ENCODE assay signal across 25 mouse cellular contexts in genomic region chr14:109668076-109668475, GRCm38 (mm10).
A peak's percentile ranks its signal among the peaks of the same experiment; 100 is the strongest.
DNase-seq lines count a peak whose midpoint lies in the region; ATAC-seq and TF ChIP-seq lines count a peak whose summit lies in the region.
"Had no signal": no experiment of that assay in that cellular context is flagged by ENCODE, and none has a peak within 500 bp of the region (broad histone marks: within the 10 kb centered on the region; RNA-seq: fewer than 3 reads in every experiment).

No protein-coding gene starts in this region.

- H3K27me3 ChIP-seq in kidney, embryonic 15.5 days, result no peaks in the 10 kb centered on the region
- H3K27me3 ChIP-seq in midbrain, postnatal 0 days (ENCODE audit: insufficient read depth, low read length), result no peaks in the 10 kb centered on the region
- H3K27me3 ChIP-seq in midbrain, embryonic 16.5 days (ENCODE audit: control insufficient read depth, insufficient read depth, low read depth, low read length), result no peaks in the 10 kb centered on the region
- H3K27me3 ChIP-seq in intestine, postnatal 0 days (replicated peaks; ENCODE audit: control insufficient read depth, insufficient read depth, low read length), result no peaks in the 10 kb centered on the region
- H3K27me3 ChIP-seq: embryonic facial prominence, embryonic 15.5 days; hindbrain, embryonic 12.5 days had no signal

- 0 out of 2 replicates have a peak overlapping the region, but pooled peaks have one; percentile 24 for H3K27ac ChIP-seq in kidney, embryonic 15.5 days
- H3K27ac ChIP-seq in midbrain, postnatal 0 days (ENCODE audit: low read depth, low read length), result no peak overlapping the region
- H3K27ac ChIP-seq in midbrain, embryonic 16.5 days (ENCODE audit: low read length), result no peak overlapping the region
- H3K27ac ChIP-seq in intestine, postnatal 0 days (ENCODE audit: low read depth, low read length), result no peak overlapping the region
- H3K27ac ChIP-seq: embryonic facial prominence, embryonic 15.5 days; forebrain, embryonic 10.5 days; heart, embryonic 10.5 days; hindbrain, embryonic 12.5 days had no signal

- H3K36me3 ChIP-seq in kidney, embryonic 15.5 days, result no peaks in the 10 kb centered on the region
- no peaks in the 10 kb centered on the region for H3K36me3 ChIP-seq in midbrain, postnatal 0 days (ENCODE audit: insufficient read depth, low read length)
- H3K36me3 ChIP-seq in midbrain, embryonic 16.5 days (ENCODE audit: control insufficient read depth, insufficient read depth, low read length), result no peaks in the 10 kb centered on the region
- H3K36me3 ChIP-seq in intestine, postnatal 0 days (ENCODE audit: control insufficient read depth, insufficient read depth), result no peaks in the 10 kb centered on the region
- H3K36me3 ChIP-seq: embryonic facial prominence, embryonic 15.5 days; forebrain, embryonic 10.5 days; G1E; heart, embryonic 10.5 days; hindbrain, embryonic 12.5 days had no signal

- WGBS in kidney, embryonic 15.5 days, result 78% methylated on average over 2 of the region's 2 CpGs
- WGBS in midbrain, postnatal 0 days, result 52% methylated on average over 2 of the region's 2 CpGs
- WGBS in midbrain, embryonic 16.5 days, result 42% methylated on average over 2 of the region's 2 CpGs
- WGBS in intestine, postnatal 0 days, result 64% methylated on average over 2 of the region's 2 CpGs

- H3K4me1 ChIP-seq in kidney, embryonic 15.5 days, result no peaks in the 10 kb centered on the region
- no peaks in the 10 kb centered on the region for H3K4me1 ChIP-seq in midbrain, postnatal 0 days (ENCODE audit: insufficient read depth, low read length)
- no peaks in the 10 kb centered on the region for H3K4me1 ChIP-seq in midbrain, embryonic 16.5 days (ENCODE audit: control insufficient read depth, insufficient read depth, low read length)
- H3K4me1 ChIP-seq in intestine, postnatal 0 days (replicated peaks; ENCODE audit: control insufficient read depth, insufficient read depth, low read length), result no peaks in the 10 kb centered on the region
- H3K4me1 ChIP-seq: embryonic facial prominence, embryonic 15.5 days; heart, embryonic 10.5 days; hindbrain, embryonic 12.5 days had no signal

- no peak overlapping the region for H3K9ac ChIP-seq in kidney, embryonic 15.5 days
- H3K9ac ChIP-seq in midbrain, postnatal 0 days (replicated peaks; ENCODE audit: low read length, poor library complexity, severe bottlenecking), result no peak overlapping the region
- H3K9ac ChIP-seq in midbrain, embryonic 16.5 days (ENCODE audit: low read depth, low read length), result no peak overlapping the region
- no peak overlapping the region for H3K9ac ChIP-seq in intestine, postnatal 0 days (ENCODE audit: low read depth, low read length)
- H3K9ac ChIP-seq: embryonic facial prominence, embryonic 15.5 days; hindbrain, embryonic 12.5 days had no signal

- H3K4me3 ChIP-seq in kidney, embryonic 15.5 days (replicated peaks), result no peak overlapping the region
- H3K4me3 ChIP-seq in midbrain, postnatal 0 days (ENCODE audit: low read depth, low read length), result no peak overlapping the region
- no peak overlapping the region for H3K4me3 ChIP-seq in midbrain, embryonic 16.5 days (ENCODE audit: low read depth, low read length)
- no peak overlapping the region for H3K4me3 ChIP-seq in intestine, postnatal 0 days (ENCODE audit: low read depth, low read length)
- H3K4me3 ChIP-seq: embryonic facial prominence, embryonic 15.5 days; erythroblast, embryonic 14.5 days; forebrain, embryonic 10.5 days; heart, embryonic 10.5 days; hindbrain, embryonic 12.5 days had no signal

- ATAC-seq in kidney, embryonic 15.5 days (replicated peaks; ENCODE audit: low FRiP score), result no peak
- no peak for ATAC-seq in midbrain, postnatal 0 days (ENCODE audit: low FRiP score)
- ATAC-seq in midbrain, embryonic 16.5 days, result no peak
- no peak for ATAC-seq in intestine, postnatal 0 days
- ATAC-seq: CD4-positive, CD25-positive, alpha-beta regulatory T cell, adult 4 months; forebrain, embryonic 16.5 days; inflammation-experienced regulatory T-cells, adult 6 months had no signal

- H3K9me3 ChIP-seq in kidney, embryonic 15.5 days (replicated peaks), result no peaks in the 10 kb centered on the region
- no peaks in the 10 kb centered on the region for H3K9me3 ChIP-seq in midbrain, postnatal 0 days (ENCODE audit: low read length)
- no peaks in the 10 kb centered on the region for H3K9me3 ChIP-seq in midbrain, embryonic 16.5 days (replicated peaks; ENCODE audit: control insufficient read depth, low read length, poor library complexity, severe bottlenecking)
- H3K9me3 ChIP-seq in intestine, postnatal 0 days (ENCODE audit: control insufficient read depth), result no peaks in the 10 kb centered on the region
- H3K9me3 ChIP-seq: embryonic facial prominence, embryonic 15.5 days; forebrain, embryonic 10.5 days; heart, embryonic 10.5 days; hindbrain, embryonic 12.5 days had no signal

- no peak for TF ChIP-seq CTCF in midbrain, postnatal 0 days (IDR thresholded peaks at IDR 0.05)
- no peak for TF ChIP-seq CTCF in intestine, postnatal 0 days (IDR thresholded peaks at IDR 0.05; ENCODE audit: low read depth)

- peak; percentile 1 for DNase-seq in embryo, embryonic 11.5 days (ENCODE audit: low read depth, low spot score)
- no peak for DNase-seq in embryo, embryonic 10 days (ENCODE audit: low spot score)
- DNase-seq in kidney, adult 11 months, result no peak
- peak; percentile 20 for DNase-seq in midbrain, postnatal 0 days (ENCODE audit: low spot score)
- DNase-seq: adrenal gland, postnatal 14 days; B cell, adult 2 months; cerebellum, adult 18-20 months; cerebellum, adult 9-11 months; cerebellum, postnatal 36 days; gastrocnemius, postnatal 10 days; heart, adult 18-20 months; heart, postnatal 10 days; heart, postnatal 4 days had no signal

- no peak overlapping the region for H3K4me2 ChIP-seq in kidney, embryonic 15.5 days
- H3K4me2 ChIP-seq in midbrain, postnatal 0 days (ENCODE audit: low read depth, low read length, poor library complexity, severe bottlenecking), result no peak overlapping the region
- H3K4me2 ChIP-seq in midbrain, embryonic 16.5 days (ENCODE audit: low read length), result no peak overlapping the region
- no peak overlapping the region for H3K4me2 ChIP-seq in intestine, postnatal 0 days (replicated peaks; ENCODE audit: low read depth)
- H3K4me2 ChIP-seq: embryonic facial prominence, embryonic 15.5 days; hindbrain, embryonic 12.5 days had no signal

Comparison
In these comparisons a context has a peak if more than half of its experiments do, and no peak if none do; other contexts are left out.
1. DNase-seq: peak in embryo, embryonic 11.5 days (single experiment) and midbrain, postnatal 0 days (single experiment); none in embryo, embryonic 10 days (single experiment) and kidney, adult 11 months (single experiment).